ENCODE assay signal across 8 mouse cellular contexts in the genomic region with DNA sequence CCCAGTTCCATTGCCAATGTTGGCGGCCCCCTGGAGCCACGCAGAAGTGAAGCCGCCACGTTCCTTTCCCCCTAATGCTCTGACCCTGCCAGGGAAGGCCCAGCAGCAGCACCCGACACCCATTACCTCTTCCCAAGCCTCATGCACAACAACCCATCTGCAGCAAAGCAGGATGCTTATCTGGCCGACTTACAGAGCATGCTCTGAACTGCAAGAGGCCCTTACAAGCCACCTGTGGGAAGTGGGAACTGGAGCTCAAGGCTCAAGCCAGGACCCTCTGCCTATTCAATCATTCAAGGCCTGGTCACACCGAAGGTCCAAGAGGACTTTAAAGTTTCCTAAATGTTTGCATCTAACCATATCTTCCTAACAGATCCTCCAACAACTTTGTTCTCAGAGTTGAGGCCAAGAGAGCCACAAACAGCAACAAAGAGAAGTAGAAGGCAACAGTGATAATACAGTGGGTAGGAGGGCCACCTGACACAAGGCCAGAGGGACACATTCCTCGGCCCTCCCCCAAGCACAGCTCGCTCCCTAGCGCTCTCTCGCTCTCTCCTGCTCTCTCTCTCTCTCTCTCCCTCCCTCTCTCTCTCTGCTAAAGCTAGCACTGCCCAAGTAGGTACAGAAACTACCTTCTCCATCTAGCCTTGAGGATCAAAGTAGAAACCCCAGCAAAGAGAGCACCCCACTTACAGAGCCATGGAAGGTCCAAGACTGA. TPM values are rescaled to one million over a fixed set of nuclear protein-coding genes. Genes with fewer than 3 reads are reported as not detected.
DNase-seq lines count a peak whose midpoint lies in the region; ATAC-seq lines count a peak whose summit lies in the region.

No protein-coding gene starts in this region.

- peaks cover 38% of the 10 kb centered on the region for H3K36me3 ChIP-seq in kidney, embryonic 14.5 days (ENCODE audit: control insufficient read depth, insufficient read depth, low read length)
- peaks cover 31% of the 10 kb centered on the region for H3K36me3 ChIP-seq in hindbrain, embryonic 14.5 days (replicated peaks; ENCODE audit: control insufficient read depth, insufficient read depth)
- peaks cover 24% of the 10 kb centered on the region for H3K36me3 ChIP-seq in midbrain, embryonic 15.5 days (replicated peaks)

- DNase-seq in kidney, adult 8-10 months = no peak
- no peak for DNase-seq in hindbrain, embryonic 14.5 days (ENCODE audit: low spot score)
- DNase-seq in adrenal gland, postnatal 10 days = no peak
- no peak for DNase-seq in adrenal gland, adult (ENCODE audit: inconsistent age in 2 of 2, low spot score in 1 of 2)

- no peaks in the 10 kb centered on the region for H3K27me3 ChIP-seq in kidney, embryonic 14.5 days (ENCODE audit: control insufficient read depth, insufficient read depth, low read length)
- H3K27me3 ChIP-seq in hindbrain, embryonic 14.5 days (ENCODE audit: control insufficient read depth, insufficient read depth, low read length) = no peaks in the 10 kb centered on the region
- H3K27me3 ChIP-seq in midbrain, embryonic 15.5 days (replicated peaks) = no peaks in the 10 kb centered on the region

- no peaks in the 10 kb centered on the region for H3K9me3 ChIP-seq in kidney, embryonic 14.5 days (ENCODE audit: control insufficient read depth, low read length)
- no peaks in the 10 kb centered on the region for H3K9me3 ChIP-seq in hindbrain, embryonic 14.5 days (ENCODE audit: control insufficient read depth, low read length)
- no peaks in the 10 kb centered on the region for H3K9me3 ChIP-seq in midbrain, embryonic 15.5 days

- peak overlapping the region; percentile 92 for H3K4me2 ChIP-seq in kidney, embryonic 14.5 days (replicated peaks; ENCODE audit: low read depth, low read length)
- peak overlapping the region; percentile 84 for H3K4me2 ChIP-seq in hindbrain, embryonic 14.5 days (replicated peaks)
- peak overlapping the region; percentile 99 for H3K4me2 ChIP-seq in midbrain, embryonic 15.5 days

- peaks cover 26% of the 10 kb centered on the region for H3K4me1 ChIP-seq in kidney, embryonic 14.5 days (ENCODE audit: control insufficient read depth, insufficient read depth, low read length)
- H3K4me1 ChIP-seq in brown adipose tissue, adult 24 weeks (ENCODE audit: control insufficient read depth, insufficient read depth, insufficient read length, low read length) = peaks cover 19% of the 10 kb centered on the region
- peaks cover 43% of the 10 kb centered on the region for H3K4me1 ChIP-seq in hindbrain, embryonic 14.5 days (replicated peaks; ENCODE audit: control insufficient read depth, insufficient read depth, low read length)
- peaks cover 53% of the 10 kb centered on the region for H3K4me1 ChIP-seq in midbrain, embryonic 15.5 days

- peak overlapping the region; percentile 70 for H3K4me3 ChIP-seq in kidney, embryonic 14.5 days (ENCODE audit: low read length)
- H3K4me3 ChIP-seq in brown adipose tissue, adult 24 weeks (ENCODE audit: insufficient read depth, low read depth, low read length) = peak overlapping the region; percentile 91
- H3K4me3 ChIP-seq in hindbrain, embryonic 14.5 days (replicated peaks; ENCODE audit: low read length) = peak overlapping the region; percentile 87
- peak overlapping the region; percentile 96 for H3K4me3 ChIP-seq in midbrain, embryonic 15.5 days

- no peak for ATAC-seq in kidney, embryonic 14.5 days (ENCODE audit: low FRiP score, low TSS enrichment)
- no peak for ATAC-seq in hindbrain, embryonic 14.5 days (ENCODE audit: low FRiP score)
- no peak for ATAC-seq in midbrain, embryonic 15.5 days (replicated peaks)
- no peak for ATAC-seq in megakaryocyte-erythroid progenitor cell, adult 5-6 weeks (replicated peaks; ENCODE audit: low FRiP score, low TSS enrichment, poor library complexity, severe bottlenecking)

- peak overlapping the region; percentile 30; the same call in 1 of the 2 replicates for H3K27ac ChIP-seq in kidney, embryonic 14.5 days (ENCODE audit: low read depth, low read length)
- H3K27ac ChIP-seq in brown adipose tissue, adult 24 weeks (replicated peaks; ENCODE audit: low read depth, low read length) = no peak overlapping the region
- no peak overlapping the region for H3K27ac ChIP-seq in hindbrain, embryonic 14.5 days
- no peak overlapping the region for H3K27ac ChIP-seq in midbrain, embryonic 15.5 days

- WGBS in kidney, embryonic 14.5 days = 33% methylated on average over 11 of the region's 11 CpGs
- WGBS in hindbrain, embryonic 14.5 days = 30% methylated on average over 11 of the region's 11 CpGs
- WGBS in midbrain, embryonic 15.5 days = 26% methylated on average over 11 of the region's 11 CpGs

- peak overlapping the region; percentile 98; the same call in 1 of the 2 replicates for H3K9ac ChIP-seq in kidney, embryonic 14.5 days (ENCODE audit: low read depth, low read length)
- H3K9ac ChIP-seq in hindbrain, embryonic 14.5 days = peak overlapping the region; percentile 94
- H3K9ac ChIP-seq in midbrain, embryonic 15.5 days = peak overlapping the region; percentile 93

RNA-seq across cellular contexts. Expression of gene Kmt2d, which starts 2.5 kb away (rescaled TPM):
- 17.5 and 21.4 TPM in 2 replicates for polyA plus RNA-seq in kidney, embryonic 14.5 days (2014; fragmentation: Nextera tagmentation; extraction: Ambion mirVana)
- 11.1 and 15.1 TPM in 2 replicates for polyA plus RNA-seq in brown adipose tissue, adult 24 weeks (2012; ENCODE audit: insufficient read depth, insufficient read length, missing spikeins)
- 12.9 and 14.9 TPM in 2 replicates for polyA plus RNA-seq in hindbrain, embryonic 14.5 days (2014; fragmentation: Nextera tagmentation; extraction: Ambion mirVana)
- polyA plus RNA-seq in midbrain, embryonic 15.5 days (2015; fragmentation: Nextera tagmentation; extraction: Ambion mirVana) = 11.9 and 13.5 TPM in 2 replicates
- 10 to 100 TPM; 47.5 to 64.2 TPM for total RNA-seq in adrenal gland, postnatal 10 days (2021)
- total RNA-seq in megakaryocyte-erythroid progenitor cell, adult 5-6 weeks (2014; fragmentation: Nextera tagmentation) = 55.2 and 72.7 TPM in 2 replicates
- 27.5 and 31.8 TPM in 2 replicates for total RNA-seq in megakaryocyte-erythroid progenitor cell, adult 5-6 weeks (2017)

RNA-seq across cellular contexts. Expression of gene Rhebl1, which starts 25.8 kb away (rescaled TPM):
- polyA plus RNA-seq in kidney, embryonic 14.5 days (2014; fragmentation: Nextera tagmentation; extraction: Ambion mirVana) = 14.4 and 22.4 TPM in 2 replicates
- polyA plus RNA-seq in brown adipose tissue, adult 24 weeks (2012; ENCODE audit: insufficient read depth, insufficient read length, missing spikeins) = not detected in 2 replicates
- 19.4 and 19.8 TPM in 2 replicates for polyA plus RNA-seq in hindbrain, embryonic 14.5 days (2014; fragmentation: Nextera tagmentation; extraction: Ambion mirVana)
- 35.5 and 35.9 TPM in 2 replicates for polyA plus RNA-seq in midbrain, embryonic 15.5 days (2015; fragmentation: Nextera tagmentation; extraction: Ambion mirVana)
- 1 to 10 TPM; 2.6 to 4.5 TPM for total RNA-seq in adrenal gland, postnatal 10 days (2021)
- 17.4 and 25.2 TPM in 2 replicates for total RNA-seq in megakaryocyte-erythroid progenitor cell, adult 5-6 weeks (2014; fragmentation: Nextera tagmentation)
- 4.3 and 9.4 TPM in 2 replicates for total RNA-seq in megakaryocyte-erythroid progenitor cell, adult 5-6 weeks (2017)

RNA-seq across cellular contexts. Expression of gene Dhh, which starts 29.8 kb away (rescaled TPM):
- polyA plus RNA-seq in kidney, embryonic 14.5 days (2014; fragmentation: Nextera tagmentation; extraction: Ambion mirVana) = 0.54 and 0.84 TPM in 2 replicates
- polyA plus RNA-seq in brown adipose tissue, adult 24 weeks (2012; ENCODE audit: insufficient read depth, insufficient read length, missing spikeins) = 0.40 and 0.46 TPM in 2 replicates
- 1.1 and 1.4 TPM in 2 replicates for polyA plus RNA-seq in hindbrain, embryonic 14.5 days (2014; fragmentation: Nextera tagmentation; extraction: Ambion mirVana)
- polyA plus RNA-seq in midbrain, embryonic 15.5 days (2015; fragmentation: Nextera tagmentation; extraction: Ambion mirVana) = 0.35 and 0.73 TPM in 2 replicates
- 1 to 10 TPM; 2.6 to 3.2 TPM for total RNA-seq in adrenal gland, postnatal 10 days (2021)
- total RNA-seq in megakaryocyte-erythroid progenitor cell, adult 5-6 weeks (2014; fragmentation: Nextera tagmentation) = not detected in 2 replicates
- total RNA-seq in megakaryocyte-erythroid progenitor cell, adult 5-6 weeks (2017) = not detected in 2 replicates

RNA-seq across cellular contexts. Expression of gene Prkag1, which starts 37.2 kb away (rescaled TPM):
- 67.8 and 83.7 TPM in 2 replicates for polyA plus RNA-seq in kidney, embryonic 14.5 days (2014; fragmentation: Nextera tagmentation; extraction: Ambion mirVana)
- polyA plus RNA-seq in brown adipose tissue, adult 24 weeks (2012; ENCODE audit: insufficient read depth, insufficient read length, missing spikeins) = 65.2 and 99.5 TPM in 2 replicates
- polyA plus RNA-seq in hindbrain, embryonic 14.5 days (2014; fragmentation: Nextera tagmentation; extraction: Ambion mirVana) = 59.0 and 65.3 TPM in 2 replicates
- polyA plus RNA-seq in midbrain, embryonic 15.5 days (2015; fragmentation: Nextera tagmentation; extraction: Ambion mirVana) = 72.7 and 84.7 TPM in 2 replicates
- total RNA-seq in adrenal gland, postnatal 10 days (2021) = 10 to 100 TPM; 65.7 to 71.5 TPM
- 61.3 and 121 TPM in 2 replicates for total RNA-seq in megakaryocyte-erythroid progenitor cell, adult 5-6 weeks (2014; fragmentation: Nextera tagmentation)
- total RNA-seq in megakaryocyte-erythroid progenitor cell, adult 5-6 weeks (2017) = 120 and 143 TPM in 2 replicates

RNA-seq across cellular contexts. Expression of gene Lmbr1l, which starts 49.5 kb away (rescaled TPM):
- polyA plus RNA-seq in kidney, embryonic 14.5 days (2014; fragmentation: Nextera tagmentation; extraction: Ambion mirVana) = 5.5 and 8.6 TPM in 2 replicates
- 6.0 and 6.3 TPM in 2 replicates for polyA plus RNA-seq in brown adipose tissue, adult 24 weeks (2012; ENCODE audit: insufficient read depth, insufficient read length, missing spikeins)
- polyA plus RNA-seq in hindbrain, embryonic 14.5 days (2014; fragmentation: Nextera tagmentation; extraction: Ambion mirVana) = 6.4 and 8.1 TPM in 2 replicates
- polyA plus RNA-seq in midbrain, embryonic 15.5 days (2015; fragmentation: Nextera tagmentation; extraction: Ambion mirVana) = 35.5 and 38.3 TPM in 2 replicates
- total RNA-seq in adrenal gland, postnatal 10 days (2021) = 10 to 100 TPM; 17.7 to 27.7 TPM
- total RNA-seq in megakaryocyte-erythroid progenitor cell, adult 5-6 weeks (2014; fragmentation: Nextera tagmentation) = 8.7 and 14.5 TPM in 2 replicates
- 5.7 and 12.0 TPM in 2 replicates for total RNA-seq in megakaryocyte-erythroid progenitor cell, adult 5-6 weeks (2017)
